Mouse (Mus musculus): ENCODE measurements around the gene Prrx2. TPM values are rescaled to one million over a fixed set of nuclear protein-coding genes. Genes with fewer than 3 reads are reported as not detected.

Prrx2 gene
- total and polyA plus RNA-seq, 2 experiments from 2014 or later: 3.6 to 24.0 TPM

- 84% methylated on average over 3 of the region's 3 CpGs for WGBS
- no peak within 1 kb of the TSS for H3K4me2 ChIP-seq (ENCODE audit: low read depth, low read length)
- no peaks in the 10 kb centered on the region for H3K36me3 ChIP-seq (replicated peaks; ENCODE audit: control insufficient read depth, insufficient read depth, low read length)
- H3K9me3 ChIP-seq (replicated peaks; ENCODE audit: control insufficient read depth, low read length): no peaks in the 10 kb centered on the region
- no peak for TF ChIP-seq CTCF (IDR thresholded peaks at IDR 0.05; ENCODE audit: low read depth)
- TF ChIP-seq EP300 (IDR thresholded peaks at IDR 0.05; ENCODE audit: low read depth): no peak
- no peak within 1 kb of the TSS for H3K9ac ChIP-seq (replicated peaks; ENCODE audit: low read depth, low read length)
- no peak within 1 kb of the TSS for H3K4me3 ChIP-seq (ENCODE audit: low read depth, low read length)
- DNase-seq (ENCODE audit: low spot score) (no peak), ATAC-seq (ENCODE audit: insufficient read depth, low read depth) (no peak)
- peaks cover 14% of the 10 kb centered on the region for H3K4me1 ChIP-seq (ENCODE audit: control insufficient read depth, insufficient read depth)
- H3K27me3 ChIP-seq (ENCODE audit: control insufficient read depth, insufficient read depth, low read length): 0 out of 2 replicates have a peak, but pooled peaks cover 9% of the 10 kb centered on the region
- H3K27ac ChIP-seq (ENCODE audit: low read depth): no peak within 1 kb of the TSS
Measured at GRCm38 (mm10) chr2:30803604-30804003, 31.2 kb upstream of the Prrx2 start, which contains the start of gene 1700001O22Rik. TSS of gene 1700001O22Rik (minus strand) at chr2:30803661.

- peaks cover 18% of the 10 kb centered on the region for H3K4me1 ChIP-seq (ENCODE audit: control insufficient read depth, insufficient read depth)
- no peak for ATAC-seq (ENCODE audit: insufficient read depth, low read depth)
- TF ChIP-seq CTCF (IDR thresholded peaks at IDR 0.05; ENCODE audit: low read depth) (no peak), EP300 (IDR thresholded peaks at IDR 0.05; ENCODE audit: low read depth) (no peak)
- H3K36me3 ChIP-seq (replicated peaks; ENCODE audit: control insufficient read depth, insufficient read depth, low read length): no peaks in the 10 kb centered on the region
- H3K9ac ChIP-seq (replicated peaks; ENCODE audit: low read depth, low read length): no peak overlapping the region
- DNase-seq (ENCODE audit: low spot score): no peak
- H3K4me2 ChIP-seq (ENCODE audit: low read depth, low read length): no peak overlapping the region
- 81% methylated on average over 2 of the region's 2 CpGs for WGBS
- H3K9me3 ChIP-seq (replicated peaks; ENCODE audit: control insufficient read depth, low read length): no peaks in the 10 kb centered on the region
- H3K27ac ChIP-seq (ENCODE audit: low read depth): no peak overlapping the region
- no peak overlapping the region for H3K4me3 ChIP-seq (ENCODE audit: low read depth, low read length)
- 0 out of 2 replicates have a peak, but pooled peaks cover 5% of the 10 kb centered on the region for H3K27me3 ChIP-seq (ENCODE audit: control insufficient read depth, insufficient read depth, low read length)
Measured at GRCm38 (mm10) chr2:30805983-30806382, 28.8 kb upstream of the Prrx2 start.

GRCm38 (mm10) chr2:30807147-30807647 is 27.6 kb upstream of the Prrx2 start:
- peak overlapping the region; percentile 48 for H3K9ac ChIP-seq (replicated peaks; ENCODE audit: low read depth, low read length)
- H3K4me3 ChIP-seq (ENCODE audit: low read depth, low read length): peak overlapping the region; percentile 58
- H3K9me3 ChIP-seq (replicated peaks; ENCODE audit: control insufficient read depth, low read length): no peaks in the 10 kb centered on the region
- DNase-seq (ENCODE audit: low spot score): no peak
- peaks cover 9% of the 10 kb centered on the region for H3K4me1 ChIP-seq (ENCODE audit: control insufficient read depth, insufficient read depth)
- TF ChIP-seq CTCF (IDR thresholded peaks at IDR 0.05; ENCODE audit: low read depth) (no peak), EP300 (IDR thresholded peaks at IDR 0.05; ENCODE audit: low read depth) (no peak)
- H3K27ac ChIP-seq (ENCODE audit: low read depth): peak overlapping the region; percentile 52
- H3K27me3 ChIP-seq (ENCODE audit: control insufficient read depth, insufficient read depth, low read length): 0 out of 2 replicates have a peak, but pooled peaks cover under 1% of the 10 kb centered on the region
- 8% methylated on average over 28 of the region's 28 CpGs for WGBS
- peak overlapping the region; percentile 88 for H3K4me2 ChIP-seq (ENCODE audit: low read depth, low read length)
- ATAC-seq (ENCODE audit: insufficient read depth, low read depth): no peak
- H3K36me3 ChIP-seq (replicated peaks; ENCODE audit: control insufficient read depth, insufficient read depth, low read length): 0 out of 2 replicates have a peak, but pooled peaks cover 3% of the 10 kb centered on the region

- DNase-seq (ENCODE audit: low spot score) (peak; percentile 99), ATAC-seq (ENCODE audit: insufficient read depth, low read depth) (peak; percentile 97)
- Histone ChIP-seq H3K4me2 (ENCODE audit: low read depth, low read length) (peak within 1 kb of the TSS; percentile 88), H3K27me3 (ENCODE audit: control insufficient read depth, insufficient read depth, low read length) (no peaks in the 10 kb centered on the region), H3K9ac (replicated peaks; ENCODE audit: low read depth, low read length) (peak within 1 kb of the TSS; percentile 61), H3K9me3 (replicated peaks; ENCODE audit: control insufficient read depth, low read length) (no peaks in the 10 kb centered on the region), H3K4me3 (ENCODE audit: low read depth, low read length) (peak within 1 kb of the TSS; percentile 58), H3K36me3 (replicated peaks; ENCODE audit: control insufficient read depth, insufficient read depth, low read length) (0 out of 2 replicates have a peak, but pooled peaks cover 8% of the 10 kb centered on the region), H3K27ac (ENCODE audit: low read depth) (peak within 1 kb of the TSS; percentile 88), H3K4me1 (ENCODE audit: control insufficient read depth, insufficient read depth) (peaks cover 9% of the 10 kb centered on the region)
- TF ChIP-seq EP300 (IDR thresholded peaks at IDR 0.05; ENCODE audit: low read depth) (0 out of 2 replicates have a peak, but pooled peaks have one; percentile 54), CTCF (IDR thresholded peaks at IDR 0.05; ENCODE audit: low read depth) (no peak)
- WGBS: under 1% methylated on average over 40 of the region's 44 CpGs
Measured at GRCm38 (mm10) chr2:30807648-30808295, 27.0 kb upstream of the Prrx2 start, which contains the start of gene Ntmt1. TSS of gene Ntmt1 (plus strand) at chr2:30807826.

GRCm38 (mm10) chr2:30808296-30808655 is 26.5 kb upstream of the Prrx2 start:
- WGBS: 2% methylated on average over 10 of the region's 10 CpGs
- H3K4me2 ChIP-seq (ENCODE audit: low read depth, low read length): peak overlapping the region; percentile 88
- H3K4me1 ChIP-seq (ENCODE audit: control insufficient read depth, insufficient read depth): peaks cover 9% of the 10 kb centered on the region
- H3K36me3 ChIP-seq (replicated peaks; ENCODE audit: control insufficient read depth, insufficient read depth, low read length): peaks cover 13% of the 10 kb centered on the region; the same call in 1 of the 2 replicates
- no peaks in the 10 kb centered on the region for H3K27me3 ChIP-seq (ENCODE audit: control insufficient read depth, insufficient read depth, low read length)
- peak overlapping the region; percentile 61 for H3K9ac ChIP-seq (replicated peaks; ENCODE audit: low read depth, low read length)
- ATAC-seq (ENCODE audit: insufficient read depth, low read depth) (peak; percentile 6; the same call in 1 of the 2 replicates), DNase-seq (ENCODE audit: low spot score) (peak; percentile 16)
- no peak for TF ChIP-seq CTCF (IDR thresholded peaks at IDR 0.05; ENCODE audit: low read depth)
- TF ChIP-seq EP300 (IDR thresholded peaks at IDR 0.05; ENCODE audit: low read depth): peak; percentile 32; the same call in 1 of the 2 replicates
- H3K9me3 ChIP-seq (replicated peaks; ENCODE audit: control insufficient read depth, low read length): no peaks in the 10 kb centered on the region
- H3K27ac ChIP-seq (ENCODE audit: low read depth): peak overlapping the region; percentile 88
- H3K4me3 ChIP-seq (ENCODE audit: low read depth, low read length): peak overlapping the region; percentile 58

Data from heart, postnatal 0 days (tissue).